Mouse (Mus musculus) midbrain, embryonic 16.5 days (tissue): ENCODE results near the gene Emc1. TPM values are rescaled to one million over a fixed set of nuclear protein-coding genes. Genes with fewer than 3 reads are reported as not detected.
A peak's percentile ranks its signal among the peaks of the same experiment; 100 is the strongest.

Experiments used
- ATAC-seq: fragments of 200-750 bp; cut with Nextera tagmentation; 2 replicates; pipeline ENCODE4 v1.8.0; 2017; ENCODE audit warnings: moderate TSS enrichment
- H3K27ac ChIP-seq: fragments of 300-500 bp; sonication (generic); 2 replicates; pipeline ENCODE4 v1.5.1; 2014; ENCODE audit warnings: mild to moderate bottlenecking, low read length, mixed read lengths
- H3K27me3 ChIP-seq: fragments of 300-500 bp; sonication (generic); 2 replicates; pipeline ENCODE4 v1.6.1; 2014; ENCODE audit warnings: low read depth, low read length, mixed read lengths; ENCODE audit not compliant: control insufficient read depth, insufficient read depth
- H3K36me3 ChIP-seq: fragments of 300-500 bp; sonication (generic); 2 replicates; pipeline ENCODE4 v1.6.1; 2014; ENCODE audit warnings: mild to moderate bottlenecking, low read length, moderate library complexity, mixed read lengths; ENCODE audit not compliant: control insufficient read depth, insufficient read depth
- H3K4me1 ChIP-seq: fragments of 300-500 bp; sonication (generic); 2 replicates; pipeline ENCODE4 v1.6.1; 2014; ENCODE audit warnings: mild to moderate bottlenecking, low read length, mixed read lengths; ENCODE audit not compliant: control insufficient read depth, insufficient read depth
- H3K4me2 ChIP-seq: fragments of 300-500 bp; sonication (generic); 2 replicates; pipeline ENCODE4 v1.6.1; 2014; ENCODE audit warnings: mild to moderate bottlenecking, low read length, mixed read lengths
- H3K4me3 ChIP-seq: fragments of 300-500 bp; sonication (generic); 2 replicates; pipeline ENCODE4 v1.5.1; 2014; ENCODE audit warnings: low read depth, mild to moderate bottlenecking, low read length, moderate library complexity, mixed read lengths
- H3K9ac ChIP-seq: fragments of 300-500 bp; sonication (generic); 2 replicates; pipeline ENCODE4 v1.6.1; 2014; ENCODE audit warnings: low read depth, low read length, mixed read lengths
- H3K9me3 ChIP-seq: fragments of 300-500 bp; sonication (generic); replicated peaks from 2 replicates; pipeline ENCODE4 v1.6.1; 2014; ENCODE audit warnings: mild to moderate bottlenecking, low read length, mixed read lengths; ENCODE audit not compliant: control insufficient read depth, poor library complexity, severe bottlenecking
- WGBS: fragments of 180-500 bp; shearing (Covaris S2); extraction: QIAGEN DNeasy Blood & Tissue Kit; methylation state at CpG from one replicate; pipeline ENCODE4 v1.1.7; 2014; 5-methylcytosine and 5-hydroxymethylcytosine counted together
- polyA plus RNA-seq: library from polyadenylated mRNA; unstranded; fragments of >200 nt; fragmentation: Nextera tagmentation; extraction: Ambion mirVana; gene quantifications from 2 replicates; pipeline ENCODE4 v1.2.1, GENCODE M21; 2015

Gene Emc1
- polyA plus RNA-seq, 1 experiment from 2014 or later: 49.4 TPM

DNA sequence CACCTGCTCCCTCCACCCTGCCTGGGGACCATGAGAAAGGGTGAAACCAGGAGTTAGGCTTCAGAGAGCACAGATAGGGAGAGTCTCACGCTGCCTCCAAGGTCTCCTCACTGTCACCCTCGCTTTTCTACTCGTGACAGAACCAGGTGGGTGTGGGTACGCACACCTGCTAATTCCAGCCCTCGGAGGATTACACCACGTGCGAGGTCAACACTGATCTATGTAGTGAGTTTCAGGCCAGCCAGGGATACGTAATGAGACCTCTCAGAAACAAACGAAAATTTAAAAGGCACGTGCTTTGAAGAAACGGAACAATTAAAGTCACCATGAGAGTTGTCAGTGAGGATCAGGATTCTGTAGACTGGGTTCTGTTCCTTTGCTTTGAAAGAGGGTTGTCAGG lies 33.9 kb upstream of the Emc1 start:
- Histone ChIP-seq H3K4me1 (no peaks in the 10 kb centered on the region), H3K27me3 (no peaks in the 10 kb centered on the region), H3K9ac (no peak overlapping the region), H3K36me3 (0 out of 2 replicates have a peak, but pooled peaks cover 2% of the 10 kb centered on the region), H3K4me2 (no peak overlapping the region), H3K27ac (no peak overlapping the region), H3K9me3 (no peaks in the 10 kb centered on the region), H3K4me3 (no peak overlapping the region)
- ATAC-seq: no peak
- 94% methylated on average over 11 of the region's 11 CpGs for WGBS

DNA sequence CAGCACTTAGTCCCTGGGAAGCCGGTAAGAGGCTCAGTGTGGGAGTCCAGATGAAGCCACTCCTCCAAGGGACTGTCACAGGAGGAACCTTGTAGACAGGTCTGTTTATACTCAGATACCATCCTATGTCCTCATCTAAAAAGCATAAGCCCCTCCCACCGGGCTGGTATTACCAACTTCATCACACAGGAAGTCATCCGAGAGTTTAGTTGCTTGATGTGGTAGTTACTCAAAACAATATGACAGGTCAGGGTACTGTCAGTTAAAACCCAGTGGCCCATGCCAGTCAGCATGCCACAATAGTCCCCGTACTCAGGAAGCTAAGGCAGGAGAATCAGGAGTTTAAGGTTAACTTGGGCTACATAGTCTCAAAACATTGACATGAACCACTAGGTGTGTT lies 32.6 kb upstream of the Emc1 start:
- Histone ChIP-seq H3K9ac (no peak overlapping the region), H3K9me3 (no peaks in the 10 kb centered on the region), H3K27me3 (no peaks in the 10 kb centered on the region), H3K36me3 (0 out of 2 replicates have a peak, but pooled peaks cover 2% of the 10 kb centered on the region), H3K27ac (no peak overlapping the region), H3K4me3 (no peak overlapping the region), H3K4me2 (no peak overlapping the region), H3K4me1 (no peaks in the 10 kb centered on the region)
- WGBS: 91% methylated on average over 4 of the region's 4 CpGs
- ATAC-seq: no peak

DNA sequence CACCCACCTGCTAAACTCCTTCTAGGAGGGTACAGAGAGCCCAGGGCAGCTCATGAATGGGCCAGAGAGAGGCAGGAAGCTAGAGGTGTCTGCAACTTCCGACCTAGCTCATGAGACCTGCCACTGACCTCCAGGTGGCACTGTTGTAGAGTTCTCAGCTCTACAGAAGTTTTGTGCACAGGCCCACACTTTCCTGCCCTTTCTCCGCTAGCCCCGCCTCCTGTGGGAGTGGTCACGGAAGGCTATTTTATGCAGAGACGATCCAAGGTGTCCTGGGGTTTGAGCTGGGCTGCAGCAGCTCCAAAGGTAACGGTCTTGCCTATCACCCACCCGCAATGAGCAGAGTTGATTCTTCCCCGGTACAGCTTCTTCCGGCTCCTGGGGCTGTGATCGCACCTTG lies 21.8 kb upstream of the Emc1 start:
- H3K36me3 ChIP-seq: no peaks in the 10 kb centered on the region
- no peak overlapping the region for H3K9ac ChIP-seq
- no peak overlapping the region for H3K4me2 ChIP-seq
- peaks cover 4% of the 10 kb centered on the region; the same call in 1 of the 2 replicates for H3K27me3 ChIP-seq
- no peak for ATAC-seq
- no peak overlapping the region for H3K27ac ChIP-seq
- H3K9me3 ChIP-seq: no peaks in the 10 kb centered on the region
- no peak overlapping the region for H3K4me3 ChIP-seq
- 13% methylated on average over 10 of the region's 10 CpGs for WGBS
- no peaks in the 10 kb centered on the region for H3K4me1 ChIP-seq

DNA sequence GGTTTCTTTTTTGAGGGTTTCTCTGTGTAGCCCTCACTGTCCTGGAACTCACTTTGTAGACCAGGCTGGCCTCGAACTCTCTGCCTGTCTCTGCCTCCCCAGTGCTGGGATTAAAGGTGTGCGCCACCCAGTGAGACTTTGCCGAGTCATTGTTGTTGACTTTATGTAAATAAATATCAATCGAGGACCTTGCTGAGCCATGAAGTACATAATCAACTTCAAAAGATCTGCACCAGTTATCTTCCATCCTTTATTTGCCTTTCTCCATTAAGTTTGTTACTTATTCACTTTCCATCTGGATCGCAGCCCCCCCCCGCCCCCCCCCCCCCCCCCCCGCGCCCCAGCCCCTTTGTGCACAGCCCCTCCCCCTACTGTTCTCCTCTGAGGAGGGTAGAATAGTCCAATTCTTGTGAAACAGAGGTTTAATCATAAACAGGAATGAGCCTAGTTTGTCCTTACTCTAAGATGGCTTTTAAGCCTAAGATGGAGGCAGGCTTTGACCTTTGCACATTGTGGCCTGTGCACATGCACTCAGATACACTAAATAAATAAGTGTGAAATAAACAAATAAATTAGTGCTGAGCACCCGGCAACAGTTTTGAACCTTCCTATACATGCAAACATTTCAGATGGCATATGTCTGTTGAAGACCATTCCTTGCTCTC lies 17.6 kb upstream of the Emc1 start:
- WGBS: 66% methylated on average over 7 of the region's 9 CpGs
- Histone ChIP-seq H3K36me3 (no peaks in the 10 kb centered on the region), H3K4me3 (no peak overlapping the region), H3K4me2 (no peak overlapping the region), H3K27me3 (peaks cover 7% of the 10 kb centered on the region; the same call in 1 of the 2 replicates), H3K27ac (no peak overlapping the region), H3K9ac (no peak overlapping the region), H3K9me3 (no peaks in the 10 kb centered on the region), H3K4me1 (no peaks in the 10 kb centered on the region)
- ATAC-seq: no peak

DNA sequence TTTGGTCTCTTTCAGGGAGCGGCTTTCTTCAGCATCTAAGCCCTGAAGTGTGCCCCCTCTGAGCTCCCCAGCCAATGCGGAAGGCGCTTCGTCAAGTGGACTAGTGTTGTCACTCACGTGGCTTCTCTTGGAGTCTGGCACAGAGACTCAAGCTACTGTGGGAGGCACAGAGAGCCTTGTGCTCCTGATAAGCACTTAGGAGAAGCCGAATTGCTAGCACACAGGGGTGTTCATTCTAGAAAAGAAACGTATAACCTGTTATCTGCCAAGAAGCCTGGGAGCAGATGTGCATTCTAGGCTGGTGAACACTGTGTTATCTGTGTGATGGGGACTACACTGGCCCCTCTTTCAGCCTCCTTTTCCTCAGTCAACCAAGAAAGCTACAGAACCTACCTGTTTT lies 16.9 kb upstream of the Emc1 start:
- Histone ChIP-seq H3K4me3 (no peak overlapping the region), H3K9ac (no peak overlapping the region), H3K9me3 (no peaks in the 10 kb centered on the region), H3K36me3 (no peaks in the 10 kb centered on the region), H3K4me1 (no peaks in the 10 kb centered on the region), H3K4me2 (no peak overlapping the region), H3K27ac (no peak overlapping the region), H3K27me3 (peaks cover 7% of the 10 kb centered on the region; the same call in 1 of the 2 replicates)
- 64% methylated on average over 7 of the region's 7 CpGs for WGBS
- no peak for ATAC-seq

DNA sequence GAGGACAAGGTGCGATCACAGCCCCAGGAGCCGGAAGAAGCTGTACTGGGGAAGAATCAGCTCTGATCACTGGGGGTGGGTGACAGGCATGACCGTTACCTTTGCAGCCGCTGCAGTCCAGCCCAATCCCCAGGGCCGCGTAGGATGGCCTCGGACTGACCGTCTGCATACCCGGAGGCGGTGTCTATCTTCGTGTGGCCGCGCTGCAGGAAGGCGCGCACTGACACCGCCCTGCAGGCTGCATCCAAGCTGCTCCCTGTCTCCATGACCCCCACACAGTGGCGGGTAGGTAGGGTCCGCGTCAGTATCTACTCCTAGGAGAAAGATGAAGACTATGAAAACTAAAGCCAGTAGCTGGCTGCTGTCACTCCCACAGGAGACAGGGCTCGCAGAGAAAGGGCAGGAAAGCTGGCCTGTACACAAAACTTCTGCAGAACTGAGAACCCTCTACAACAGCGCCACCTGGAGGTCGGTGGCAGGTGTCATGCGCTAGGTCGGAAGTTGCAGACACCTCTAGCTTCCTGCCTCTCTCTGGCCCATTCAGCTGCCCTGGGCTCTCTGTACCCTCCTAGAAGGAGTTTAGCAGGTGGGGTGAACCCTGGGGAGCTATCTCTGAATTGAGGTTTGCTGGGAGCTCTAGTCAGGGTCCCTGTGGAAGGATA lies 15.4 kb upstream of the Emc1 start:
- H3K27ac ChIP-seq: no peak overlapping the region
- WGBS: 32% methylated on average over 24 of the region's 24 CpGs
- no peaks in the 10 kb centered on the region for H3K36me3 ChIP-seq
- peaks cover 3% of the 10 kb centered on the region; the same call in 1 of the 2 replicates for H3K27me3 ChIP-seq
- no peak for ATAC-seq
- H3K9ac ChIP-seq: no peak overlapping the region
- no peaks in the 10 kb centered on the region for H3K9me3 ChIP-seq
- no peaks in the 10 kb centered on the region for H3K4me1 ChIP-seq
- no peak overlapping the region for H3K4me3 ChIP-seq
- peak overlapping the region; percentile 18; the same call in 1 of the 2 replicates for H3K4me2 ChIP-seq

DNA sequence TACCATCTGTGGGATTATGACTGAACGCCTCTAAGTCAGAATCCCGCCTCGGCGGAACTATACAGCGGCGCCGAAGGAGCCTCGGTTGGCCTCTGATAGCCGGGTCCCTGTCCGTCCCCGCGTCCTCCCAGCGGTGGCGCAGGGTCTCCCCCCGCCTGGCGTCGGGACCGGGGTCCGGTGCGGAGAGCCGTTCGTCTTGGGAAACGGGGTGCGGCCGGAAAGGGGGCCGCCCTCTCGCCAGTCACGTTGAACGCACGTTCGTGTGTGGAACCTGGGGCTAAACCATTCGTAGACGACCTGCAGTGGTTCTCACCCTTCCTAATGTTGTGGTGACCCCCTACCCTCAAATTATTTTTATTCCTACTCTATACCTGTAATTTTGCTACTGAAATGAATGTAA lies 14.2 kb upstream of the Emc1 start:
- H3K27me3 ChIP-seq: peaks cover 3% of the 10 kb centered on the region; the same call in 1 of the 2 replicates
- H3K27ac ChIP-seq: no peak overlapping the region
- H3K4me3 ChIP-seq: no peak overlapping the region
- H3K9me3 ChIP-seq: no peaks in the 10 kb centered on the region
- no peaks in the 10 kb centered on the region for H3K4me1 ChIP-seq
- ATAC-seq: no peak
- H3K36me3 ChIP-seq: no peaks in the 10 kb centered on the region
- H3K9ac ChIP-seq: no peak overlapping the region
- no peak overlapping the region for H3K4me2 ChIP-seq
- WGBS: 59% methylated on average over 33 of the region's 33 CpGs

DNA sequence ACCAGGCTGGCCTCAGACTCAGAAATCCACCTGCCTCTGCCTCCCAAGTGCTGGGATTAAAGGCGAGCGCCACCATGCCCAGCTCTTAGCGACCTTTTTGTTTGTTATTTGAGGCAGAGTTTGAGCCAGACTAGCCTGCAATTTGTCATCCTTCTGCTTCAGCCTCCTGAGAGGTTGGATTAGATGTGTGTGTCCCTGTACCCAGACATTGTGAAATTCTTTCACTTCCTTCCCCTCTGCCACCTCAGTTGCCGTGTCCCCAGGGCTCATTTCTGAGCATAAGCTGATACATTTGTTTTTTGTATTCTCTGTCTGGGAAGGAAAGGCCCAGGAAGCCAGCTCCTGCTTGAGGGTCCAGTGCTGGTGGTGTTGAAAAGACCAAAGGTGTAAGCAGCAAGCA lies 11.6 kb upstream of the Emc1 start:
- peaks cover 3% of the 10 kb centered on the region; the same call in 1 of the 2 replicates for H3K27me3 ChIP-seq

DNA sequence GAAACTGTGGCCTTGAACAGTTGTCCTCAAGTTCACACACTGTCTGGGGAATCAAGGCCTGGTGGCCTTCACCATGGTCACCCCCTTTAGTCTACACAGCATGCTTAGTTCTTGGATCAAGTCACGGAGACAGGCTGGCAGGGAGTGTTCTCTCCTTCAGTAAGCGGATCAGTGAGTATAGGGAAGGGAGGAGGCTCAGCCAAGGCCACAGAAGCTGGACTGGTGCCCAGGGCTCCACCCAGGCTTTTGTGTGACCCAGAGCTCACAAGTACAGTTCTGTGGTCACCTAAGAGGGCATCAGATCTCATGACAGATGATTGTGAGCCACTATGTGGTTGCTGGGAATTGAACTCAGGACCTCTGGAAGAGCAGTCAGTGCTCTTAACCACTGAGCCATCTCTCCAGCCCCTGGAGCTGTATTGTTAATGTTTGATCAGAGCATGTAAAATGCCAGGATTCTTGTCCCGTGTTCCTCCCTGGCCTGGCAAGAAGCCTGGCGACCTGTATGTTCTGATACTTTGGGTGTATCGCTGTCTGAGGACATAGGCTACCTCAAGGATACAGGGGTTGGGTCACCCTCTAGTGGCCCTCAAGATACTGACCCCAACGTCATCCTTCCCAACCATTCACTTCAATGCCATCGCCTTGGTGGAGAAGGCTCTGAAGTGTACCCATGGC lies 10.7 kb upstream of the Emc1 start:
- no peak overlapping the region for H3K4me2 ChIP-seq
- no peak overlapping the region for H3K9ac ChIP-seq
- H3K9me3 ChIP-seq: no peaks in the 10 kb centered on the region
- H3K27me3 ChIP-seq: peaks cover 3% of the 10 kb centered on the region; the same call in 1 of the 2 replicates
- no peaks in the 10 kb centered on the region for H3K4me1 ChIP-seq
- peaks cover 3% of the 10 kb centered on the region; the same call in 1 of the 2 replicates for H3K36me3 ChIP-seq
- H3K4me3 ChIP-seq: no peak overlapping the region
- ATAC-seq: no peak
- no peak overlapping the region for H3K27ac ChIP-seq
- 74% methylated on average over 7 of the region's 7 CpGs for WGBS

More for the DNA sequence above, 11.6 kb upstream of the Emc1 start:
- WGBS: 82% methylated on average over 4 of the region's 4 CpGs
- Histone ChIP-seq H3K27ac (no peak overlapping the region), H3K4me3 (no peak overlapping the region), H3K4me2 (no peak overlapping the region), H3K4me1 (no peaks in the 10 kb centered on the region), H3K9me3 (no peaks in the 10 kb centered on the region), H3K36me3 (no peaks in the 10 kb centered on the region), H3K9ac (no peak overlapping the region)
- no peak for ATAC-seq
